Mouse (Mus musculus) heart, embryonic 13.5 days (tissue): ENCODE measurements at regions not wholly inside any gene's neighbourhood (a gene's known extent, or its start where the extent isn't known, plus 50 kb on each side); places are given as distances from the start of the nearest gene placed in this dataset.

Source experiments
- ATAC-seq: fragments of 200-750 bp; cut with Nextera tagmentation; 2 replicates; pipeline ENCODE4 v1.8.0; 2017; ENCODE audit warnings: moderate TSS enrichment; ENCODE audit not compliant: insufficient number of reproducible peaks, low FRiP score, low TSS enrichment; ENCODE audit errors: extremely low read depth
- H3K27ac ChIP-seq: fragments of 300-500 bp; sonication (generic); replicated peaks from 2 replicates; pipeline ENCODE4 v1.5.1; 2015; ENCODE audit warnings: moderate library complexity, mild to moderate bottlenecking, inconsistent platforms
- H3K27me3 ChIP-seq: fragments of 300-500 bp; sonication (generic); replicated peaks from 2 replicates; pipeline ENCODE4 v1.6.1; 2015; ENCODE audit warnings: mild to moderate bottlenecking, inconsistent platforms
- H3K36me3 ChIP-seq: fragments of 300-500 bp; sonication (generic); 2 replicates; pipeline ENCODE4 v1.6.1; 2015; ENCODE audit warnings: mild to moderate bottlenecking, inconsistent platforms
- H3K4me1 ChIP-seq: fragments of 300-500 bp; sonication (generic); 2 replicates; pipeline ENCODE4 v1.6.1; 2015; ENCODE audit warnings: inconsistent platforms
- H3K4me2 ChIP-seq: fragments of 300-500 bp; sonication (generic); 2 replicates; pipeline ENCODE4 v1.6.1; 2015; ENCODE audit warnings: inconsistent platforms, mild to moderate bottlenecking, moderate library complexity
- H3K4me3 ChIP-seq: fragments of 300-500 bp; sonication (generic); 2 replicates; pipeline ENCODE4 v1.5.1; 2015; ENCODE audit warnings: moderate library complexity, mild to moderate bottlenecking, inconsistent platforms
- H3K9ac ChIP-seq: fragments of 300-500 bp; sonication (generic); 2 replicates; pipeline ENCODE4 v1.6.1; 2015; ENCODE audit warnings: inconsistent platforms, mild to moderate bottlenecking, moderate library complexity
- H3K9me3 ChIP-seq: fragments of 300-500 bp; sonication (generic); 2 replicates; pipeline ENCODE4 v1.6.1; 2016; ENCODE audit warnings: inconsistent platforms
- WGBS: fragments of 180-500 bp; shearing (Covaris S2); methylation state at CpG from one replicate; pipeline ENCODE4 v1.1.7; 2015; ENCODE audit warnings: mixed read lengths; 5-methylcytosine and 5-hydroxymethylcytosine counted together

DNA sequence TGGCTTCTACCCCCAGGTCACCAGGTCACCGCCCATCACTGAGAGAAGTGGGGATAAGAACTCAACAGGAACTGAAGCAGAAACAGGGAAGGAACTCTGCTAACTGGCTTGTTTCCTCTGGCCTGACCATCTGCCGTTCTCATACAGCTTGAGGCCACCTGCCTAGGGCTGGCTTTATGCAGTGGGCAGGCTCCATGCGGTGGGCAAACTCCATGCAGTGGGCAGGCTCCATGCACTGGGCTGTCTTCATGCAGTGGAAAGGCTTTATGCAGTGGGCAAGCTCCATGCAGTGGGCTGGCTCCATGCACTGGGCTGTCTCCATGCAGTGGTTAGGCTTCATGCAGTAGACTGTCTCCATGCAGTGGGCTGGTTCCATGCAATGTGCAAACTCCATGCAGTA lies 438.8 kb downstream of the Cdh26 start:
- WGBS = 66% methylated on average over 3 of the region's 3 CpGs
- Histone ChIP-seq H3K36me3 (no peaks in the 10 kb centered on the region), H3K27ac (no peak overlapping the region), H3K4me2 (no peak overlapping the region), H3K9me3 (no peaks in the 10 kb centered on the region), H3K27me3 (no peaks in the 10 kb centered on the region; the same call in 1 of the 2 replicates), H3K4me3 (no peak overlapping the region), H3K9ac (no peak overlapping the region), H3K4me1 (no peaks in the 10 kb centered on the region)
- no peak for ATAC-seq

- WGBS = 86% methylated on average over 12 of the region's 12 CpGs
- Histone ChIP-seq H3K9ac (no peak overlapping the region), H3K4me3 (no peak overlapping the region), H3K27me3 (no peaks in the 10 kb centered on the region), H3K36me3 (no peaks in the 10 kb centered on the region), H3K27ac (no peak overlapping the region), H3K4me1 (no peaks in the 10 kb centered on the region), H3K4me2 (no peak overlapping the region), H3K9me3 (no peaks in the 10 kb centered on the region)
- no peak for ATAC-seq
These were observed 448.1 kb downstream of the Cdh26 start for GRCm38 (mm10) chr2:178878436-178878835.

- H3K4me2 ChIP-seq = no peak overlapping the region
- no peaks in the 10 kb centered on the region for H3K27me3 ChIP-seq
- 36% methylated on average over 5 of the region's 5 CpGs for WGBS
- no peaks in the 10 kb centered on the region for H3K9me3 ChIP-seq
- no peak for ATAC-seq
- H3K4me1 ChIP-seq = peaks cover 9% of the 10 kb centered on the region
- H3K36me3 ChIP-seq = no peaks in the 10 kb centered on the region
- H3K27ac ChIP-seq = no peak overlapping the region
- no peak overlapping the region for H3K4me3 ChIP-seq
- no peak overlapping the region for H3K9ac ChIP-seq
These were observed 455.4 kb downstream of the Cdh26 start for GRCm38 (mm10) chr2:178885686-178886085.

DNA sequence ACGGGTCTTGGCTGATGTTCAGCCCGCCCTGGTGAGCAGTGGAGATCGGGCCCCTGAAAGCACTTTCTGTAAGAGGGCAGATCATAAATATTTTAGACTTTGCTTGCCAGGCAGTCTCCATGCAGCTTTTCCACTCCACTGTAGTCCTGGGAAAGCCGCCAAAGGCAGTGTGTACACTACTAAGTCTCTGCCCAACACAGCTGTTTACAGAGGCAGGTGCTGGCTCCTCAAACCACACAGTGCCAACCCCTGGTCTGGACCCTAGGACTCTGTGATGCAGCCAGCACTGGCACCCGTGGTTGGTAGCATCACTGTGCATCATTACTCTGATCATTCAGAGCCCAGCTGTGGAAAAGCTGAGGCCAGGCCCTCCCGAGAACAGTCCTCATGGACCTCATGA lies 458.4 kb downstream of the Cdh26 start:
- Histone ChIP-seq H3K27me3 (no peaks in the 10 kb centered on the region), H3K27ac (no peak overlapping the region), H3K4me2 (no peak overlapping the region), H3K9ac (no peak overlapping the region), H3K9me3 (no peaks in the 10 kb centered on the region), H3K36me3 (no peaks in the 10 kb centered on the region), H3K4me1 (peaks cover 9% of the 10 kb centered on the region), H3K4me3 (no peak overlapping the region)
- ATAC-seq = no peak
- WGBS = 55% methylated on average over 6 of the region's 6 CpGs

GRCm38 (mm10) chr2:178902397-178902796 lies 472.1 kb downstream of the Cdh26 start:
- H3K27ac ChIP-seq = no peak overlapping the region
- no peaks in the 10 kb centered on the region for H3K9me3 ChIP-seq
- no peak for ATAC-seq
- no peaks in the 10 kb centered on the region for H3K4me1 ChIP-seq
- no peaks in the 10 kb centered on the region for H3K27me3 ChIP-seq
- H3K36me3 ChIP-seq = no peaks in the 10 kb centered on the region
- 63% methylated on average over 5 of the region's 5 CpGs for whole genome bisulfite sequencing
- no peak overlapping the region for H3K4me3 ChIP-seq
- H3K4me2 ChIP-seq = no peak overlapping the region
- H3K9ac ChIP-seq = no peak overlapping the region

GRCm38 (mm10) chr2:178909325-178909724 lies 479.0 kb downstream of the Cdh26 start:
- no peak overlapping the region for H3K27ac ChIP-seq
- no peaks in the 10 kb centered on the region for H3K36me3 ChIP-seq
- WGBS = 76% methylated on average over 7 of the region's 7 CpGs
- H3K27me3 ChIP-seq = no peaks in the 10 kb centered on the region
- H3K4me3 ChIP-seq = no peak overlapping the region
- no peak overlapping the region for H3K9ac ChIP-seq
- no peak overlapping the region for H3K4me2 ChIP-seq
- H3K9me3 ChIP-seq = no peaks in the 10 kb centered on the region
- ATAC-seq = no peak
- H3K4me1 ChIP-seq = no peaks in the 10 kb centered on the region

DNA sequence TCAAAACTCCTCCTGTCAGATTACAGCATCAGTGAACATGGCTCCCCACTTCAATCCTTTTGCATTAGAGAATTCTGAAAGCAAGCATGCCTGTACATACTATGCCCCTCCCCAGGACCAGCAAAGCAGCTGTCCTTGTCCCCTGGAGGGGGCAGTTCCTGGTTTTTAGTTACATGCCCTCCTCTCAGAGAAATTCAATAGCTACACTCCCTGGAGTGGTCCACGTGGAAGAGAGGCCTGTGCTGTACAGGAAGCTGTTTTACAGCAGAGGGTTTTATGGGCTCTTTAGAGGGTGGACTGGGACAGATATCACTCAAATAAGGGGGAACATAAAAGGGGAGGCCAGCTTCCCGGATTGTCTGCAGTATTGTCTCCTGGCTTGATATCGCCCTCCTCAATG lies 481.3 kb downstream of the Cdh26 start:
- Histone ChIP-seq H3K4me3 (no peak overlapping the region), H3K9me3 (no peaks in the 10 kb centered on the region), H3K27ac (no peak overlapping the region), H3K27me3 (no peaks in the 10 kb centered on the region), H3K36me3 (no peaks in the 10 kb centered on the region), H3K4me1 (no peaks in the 10 kb centered on the region), H3K9ac (no peak overlapping the region), H3K4me2 (no peak overlapping the region)
- WGBS = 75% methylated on average over 3 of the region's 3 CpGs
- ATAC-seq = no peak

- no peaks in the 10 kb centered on the region for H3K9me3 ChIP-seq
- H3K36me3 ChIP-seq = no peaks in the 10 kb centered on the region
- no peak overlapping the region for H3K4me3 ChIP-seq
- no peak overlapping the region for H3K27ac ChIP-seq
- WGBS = 63% methylated on average over 6 of the region's 6 CpGs
- H3K4me1 ChIP-seq = peaks cover 5% of the 10 kb centered on the region; the same call in 1 of the 2 replicates
- no peaks in the 10 kb centered on the region for H3K27me3 ChIP-seq
- no peak overlapping the region for H3K4me2 ChIP-seq
- no peak overlapping the region for H3K9ac ChIP-seq
- ATAC-seq = no peak
These were observed 486.1 kb downstream of the Cdh26 start for GRCm38 (mm10) chr2:178916316-178917033.

GRCm38 (mm10) chr2:178924456-178925115 lies 494.3 kb downstream of the Cdh26 start:
- Histone ChIP-seq H3K4me3 (no peak overlapping the region), H3K9ac (no peak overlapping the region), H3K4me2 (no peak overlapping the region), H3K9me3 (no peaks in the 10 kb centered on the region), H3K27ac (no peak overlapping the region), H3K36me3 (no peaks in the 10 kb centered on the region), H3K27me3 (no peaks in the 10 kb centered on the region), H3K4me1 (no peaks in the 10 kb centered on the region)
- ATAC-seq = peak; percentile 42; the same call in 1 of the 2 replicates
- WGBS = 46% methylated on average over 4 of the region's 4 CpGs

GRCm38 (mm10) chr2:178927038-178927660 lies 496.8 kb downstream of the Cdh26 start:
- no peaks in the 10 kb centered on the region for H3K4me1 ChIP-seq
- no peaks in the 10 kb centered on the region for H3K36me3 ChIP-seq
- no peaks in the 10 kb centered on the region for H3K27me3 ChIP-seq
- no peak overlapping the region for H3K9ac ChIP-seq
- no peak overlapping the region for H3K4me2 ChIP-seq
- no peak overlapping the region for H3K4me3 ChIP-seq
- ATAC-seq = no peak
- H3K9me3 ChIP-seq = no peaks in the 10 kb centered on the region
- WGBS = 66% methylated on average over 13 of the region's 13 CpGs
- H3K27ac ChIP-seq = no peak overlapping the region

- WGBS = 65% methylated on average over 6 of the region's 6 CpGs
- no peaks in the 10 kb centered on the region for H3K4me1 ChIP-seq
- no peak overlapping the region for H3K4me2 ChIP-seq
- H3K4me3 ChIP-seq = no peak overlapping the region
- no peak for ATAC-seq
- no peaks in the 10 kb centered on the region for H3K9me3 ChIP-seq
- H3K27ac ChIP-seq = no peak overlapping the region
- H3K9ac ChIP-seq = no peak overlapping the region
- H3K36me3 ChIP-seq = no peaks in the 10 kb centered on the region
- H3K27me3 ChIP-seq = no peaks in the 10 kb centered on the region
These were observed 498.7 kb downstream of the Cdh26 start for GRCm38 (mm10) chr2:178929033-178929432.
